Mouse (Mus musculus): ENCODE measurements around the gene Plb1. TPM values are rescaled to one million over a fixed set of nuclear protein-coding genes. Genes with fewer than 3 reads are reported as not detected.

Plb1 gene
- polyA plus RNA-seq, 1 experiment from 2014 or later: not detected

DNA sequence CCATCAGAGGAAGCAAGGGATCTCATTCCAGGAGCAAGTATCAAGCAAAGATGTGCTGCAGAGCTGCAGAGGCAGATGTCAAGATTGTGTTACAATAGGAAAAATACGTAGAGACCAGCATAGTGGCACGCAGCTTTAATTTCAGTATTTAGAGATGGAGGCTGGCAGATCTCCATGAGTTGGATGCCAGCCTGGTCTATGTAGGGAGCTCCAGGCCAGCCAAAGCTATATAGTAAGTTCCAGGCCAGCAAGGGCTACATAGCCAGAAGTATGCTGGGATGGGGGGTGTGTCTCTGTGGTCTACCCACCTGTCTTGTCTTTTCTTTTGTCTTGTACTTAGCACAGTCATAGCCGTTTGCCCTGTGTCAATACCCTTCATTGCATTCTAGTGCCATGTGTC is 28.7 kb downstream of the Plb1 start:
- no peak overlapping the region for H3K9ac ChIP-seq (replicated peaks)
- no peak for ATAC-seq (ENCODE audit: low FRiP score)
- no peaks in the 10 kb centered on the region for H3K36me3 ChIP-seq
- no peaks in the 10 kb centered on the region for H3K4me1 ChIP-seq
- 81% methylated on average over 3 of the region's 3 CpGs for WGBS
- no peaks in the 10 kb centered on the region for H3K27me3 ChIP-seq (replicated peaks)
- H3K4me2 ChIP-seq: no peak overlapping the region
- no peak overlapping the region for H3K27ac ChIP-seq (replicated peaks)
- no peaks in the 10 kb centered on the region for H3K9me3 ChIP-seq (replicated peaks)
- H3K4me3 ChIP-seq (replicated peaks): no peak overlapping the region

DNA sequence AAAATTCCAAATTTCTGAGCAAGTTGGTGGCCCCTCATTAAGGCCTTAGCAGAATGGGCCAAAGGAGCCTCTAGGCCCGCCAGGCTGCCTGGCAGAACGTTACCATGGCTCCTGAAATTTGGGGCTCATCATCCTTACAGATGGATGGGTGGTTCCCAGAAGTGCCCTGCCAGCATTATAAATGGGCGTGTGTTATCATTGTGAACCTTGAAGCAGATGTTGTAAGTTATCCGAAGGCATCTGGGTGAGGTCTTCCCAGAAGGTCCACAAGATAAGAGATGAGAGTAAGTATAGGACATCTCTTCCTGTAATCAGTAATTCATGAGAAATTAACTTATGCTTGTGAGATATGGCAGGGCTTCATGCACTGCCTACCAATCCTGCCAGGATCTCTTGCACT is 30.0 kb downstream of the Plb1 start:
- no peaks in the 10 kb centered on the region for H3K4me1 ChIP-seq
- WGBS: 90% methylated on average over 4 of the region's 4 CpGs
- H3K4me3 ChIP-seq (replicated peaks): no peak overlapping the region
- H3K27me3 ChIP-seq (replicated peaks): no peaks in the 10 kb centered on the region
- H3K27ac ChIP-seq (replicated peaks): no peak overlapping the region
- no peaks in the 10 kb centered on the region for H3K9me3 ChIP-seq (replicated peaks)
- ATAC-seq (ENCODE audit: low FRiP score): no peak
- no peaks in the 10 kb centered on the region for H3K36me3 ChIP-seq
- H3K9ac ChIP-seq (replicated peaks): no peak overlapping the region
- H3K4me2 ChIP-seq: no peak overlapping the region

DNA sequence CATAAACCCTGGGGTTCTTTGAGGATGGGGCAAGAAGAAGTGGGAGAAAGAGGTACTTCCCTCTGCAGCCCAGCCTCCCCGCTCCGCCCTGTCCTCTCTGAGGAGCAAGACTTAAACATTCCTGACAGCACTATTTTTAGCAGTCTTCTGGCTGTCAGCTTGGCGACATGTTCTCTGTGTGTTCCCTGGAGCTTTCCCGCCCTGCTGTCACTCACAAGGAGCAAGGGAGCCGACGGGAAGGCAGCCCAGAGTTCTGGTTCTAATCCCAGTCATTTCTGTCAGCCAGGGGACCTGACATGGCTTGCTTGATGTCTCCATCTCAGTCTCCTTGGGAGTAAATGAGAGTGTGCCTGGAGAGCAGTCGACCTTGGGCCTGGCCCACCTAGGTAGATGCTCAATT is 40.0 kb downstream of the Plb1 start:
- ATAC-seq (ENCODE audit: low FRiP score): no peak
- 75% methylated on average over 7 of the region's 7 CpGs for WGBS
- H3K4me3 ChIP-seq (replicated peaks): no peak overlapping the region
- no peaks in the 10 kb centered on the region for H3K4me1 ChIP-seq
- H3K27ac ChIP-seq (replicated peaks): no peak overlapping the region
- no peak overlapping the region for H3K9ac ChIP-seq (replicated peaks)
- no peaks in the 10 kb centered on the region for H3K9me3 ChIP-seq (replicated peaks)
- no peaks in the 10 kb centered on the region for H3K36me3 ChIP-seq
- H3K27me3 ChIP-seq (replicated peaks): no peaks in the 10 kb centered on the region
- H3K4me2 ChIP-seq: no peak overlapping the region

DNA sequence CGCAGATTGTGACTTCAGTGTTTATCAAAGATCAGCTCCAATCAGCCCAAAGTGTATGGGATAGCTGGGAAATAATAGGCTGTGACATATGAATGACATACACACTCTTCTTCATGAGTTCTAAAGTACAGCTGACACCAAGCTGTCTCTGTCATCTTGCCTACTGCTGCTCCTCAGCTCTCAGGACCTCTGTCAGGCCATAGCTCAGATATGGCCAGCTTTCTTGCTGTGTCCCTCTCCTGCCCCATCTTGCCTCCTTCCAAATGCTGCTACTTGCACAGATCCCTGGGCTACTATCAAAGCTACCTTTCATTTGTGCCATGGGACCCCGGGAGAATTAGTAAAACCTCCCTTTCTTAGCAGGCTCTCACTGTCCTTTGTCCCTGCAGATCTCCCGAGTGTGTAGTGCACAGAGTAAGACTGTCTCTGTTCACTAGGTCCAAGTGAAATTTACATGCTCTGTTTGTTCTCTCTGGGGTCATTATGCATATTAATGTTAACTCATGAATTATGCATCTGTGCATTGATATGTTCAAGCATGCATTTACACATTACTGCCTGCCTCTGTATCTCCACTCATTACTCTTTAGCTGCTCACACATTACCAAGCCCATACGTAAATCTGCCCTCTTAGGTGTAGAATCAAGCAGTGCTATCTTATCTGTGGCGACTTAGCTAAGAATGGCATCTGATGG is 45.6 kb downstream of the Plb1 start:
- no peak overlapping the region for H3K4me2 ChIP-seq
- H3K36me3 ChIP-seq: no peaks in the 10 kb centered on the region
- ATAC-seq (ENCODE audit: low FRiP score): peak; percentile 69
- peaks cover 15% of the 10 kb centered on the region for H3K4me1 ChIP-seq
- H3K4me3 ChIP-seq (replicated peaks): no peak overlapping the region
- H3K27me3 ChIP-seq (replicated peaks): no peaks in the 10 kb centered on the region
- H3K27ac ChIP-seq (replicated peaks): no peak overlapping the region
- H3K9ac ChIP-seq (replicated peaks): no peak overlapping the region
- WGBS: 37% methylated on average over 5 of the region's 5 CpGs
- no peaks in the 10 kb centered on the region for H3K9me3 ChIP-seq (replicated peaks)

DNA sequence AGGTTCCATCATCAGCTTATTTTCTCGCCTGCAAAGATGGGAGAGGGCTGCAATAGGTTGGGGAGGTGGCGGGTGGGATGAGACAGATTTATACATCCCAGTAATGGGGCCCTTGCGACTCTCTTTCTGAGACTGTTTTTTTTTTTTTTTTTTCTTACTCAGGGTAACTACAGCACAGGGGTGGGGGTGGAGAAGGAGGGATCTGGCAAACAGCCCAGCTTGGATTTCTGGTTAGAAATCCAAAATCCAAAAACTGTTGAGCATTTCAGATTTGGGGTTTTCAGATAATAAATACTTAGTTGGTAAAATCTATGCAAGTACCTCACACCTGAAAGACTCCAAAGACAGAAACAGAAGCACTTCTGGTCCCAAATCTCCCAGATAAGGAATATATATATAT is 47.6 kb downstream of the Plb1 start:
- Histone ChIP-seq H3K27ac (replicated peaks) (no peak overlapping the region), H3K27me3 (replicated peaks) (no peaks in the 10 kb centered on the region), H3K4me1 (peaks cover 15% of the 10 kb centered on the region), H3K9ac (replicated peaks) (no peak overlapping the region), H3K9me3 (replicated peaks) (no peaks in the 10 kb centered on the region), H3K4me3 (replicated peaks) (no peak overlapping the region), H3K4me2 (no peak overlapping the region), H3K36me3 (no peaks in the 10 kb centered on the region)
- 16% methylated on average over 3 of the region's 3 CpGs for WGBS
- ATAC-seq (ENCODE audit: low FRiP score): no peak

DNA sequence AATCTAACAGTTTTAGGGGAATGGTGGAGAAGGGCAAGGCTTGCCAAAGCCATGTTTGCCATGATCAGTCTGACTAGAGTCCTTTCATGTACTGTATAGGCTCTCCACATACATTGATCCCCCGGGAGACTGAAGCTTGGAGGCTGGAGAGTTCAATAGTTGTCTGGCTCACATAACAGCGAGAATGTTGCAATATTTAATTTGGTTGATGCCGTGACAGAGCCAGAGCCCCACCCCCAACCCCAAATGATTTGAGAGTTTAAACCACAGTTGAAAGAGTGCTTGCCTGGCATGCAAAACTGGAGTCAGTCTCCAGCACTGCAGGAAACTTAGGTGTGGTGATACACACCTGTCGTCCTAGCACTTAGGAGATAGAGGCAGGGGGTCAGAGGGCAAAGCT is 49.8 kb downstream of the Plb1 start:
- Histone ChIP-seq H3K36me3 (no peaks in the 10 kb centered on the region), H3K27me3 (replicated peaks) (no peaks in the 10 kb centered on the region), H3K9ac (replicated peaks) (no peak overlapping the region), H3K27ac (replicated peaks) (no peak overlapping the region), H3K4me2 (no peak overlapping the region), H3K4me1 (peaks cover 15% of the 10 kb centered on the region), H3K9me3 (replicated peaks) (no peaks in the 10 kb centered on the region), H3K4me3 (replicated peaks) (no peak overlapping the region)
- no peak for ATAC-seq (ENCODE audit: low FRiP score)
- 72% methylated on average over 4 of the region's 4 CpGs for WGBS

DNA sequence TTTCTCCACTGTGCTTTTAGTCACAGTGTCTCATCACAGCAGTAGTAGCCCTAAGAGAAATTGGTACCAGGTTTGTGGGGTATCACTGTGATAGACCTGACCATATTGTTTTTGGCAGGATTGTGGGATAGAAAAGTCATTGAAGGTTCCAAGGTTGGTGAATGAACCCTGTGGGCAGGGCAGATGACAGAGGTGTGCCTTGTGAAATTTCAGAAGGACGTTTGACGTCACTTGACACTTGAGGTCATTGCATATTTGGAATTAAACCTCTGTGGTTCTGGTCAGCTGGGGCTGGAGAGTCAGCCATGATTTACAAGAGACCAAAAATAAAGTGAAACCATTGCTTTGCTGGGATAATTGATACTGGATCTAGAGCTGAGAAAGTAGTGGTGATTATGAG is 50.9 kb downstream of the Plb1 start:
- Histone ChIP-seq H3K9me3 (replicated peaks) (no peaks in the 10 kb centered on the region), H3K4me1 (peaks cover 8% of the 10 kb centered on the region), H3K36me3 (no peaks in the 10 kb centered on the region), H3K9ac (replicated peaks) (no peak overlapping the region), H3K27me3 (replicated peaks) (no peaks in the 10 kb centered on the region), H3K4me3 (replicated peaks) (no peak overlapping the region), H3K27ac (replicated peaks) (no peak overlapping the region), H3K4me2 (no peak overlapping the region)
- 89% methylated on average over 2 of the region's 2 CpGs for WGBS
- no peak for ATAC-seq (ENCODE audit: low FRiP score)

DNA sequence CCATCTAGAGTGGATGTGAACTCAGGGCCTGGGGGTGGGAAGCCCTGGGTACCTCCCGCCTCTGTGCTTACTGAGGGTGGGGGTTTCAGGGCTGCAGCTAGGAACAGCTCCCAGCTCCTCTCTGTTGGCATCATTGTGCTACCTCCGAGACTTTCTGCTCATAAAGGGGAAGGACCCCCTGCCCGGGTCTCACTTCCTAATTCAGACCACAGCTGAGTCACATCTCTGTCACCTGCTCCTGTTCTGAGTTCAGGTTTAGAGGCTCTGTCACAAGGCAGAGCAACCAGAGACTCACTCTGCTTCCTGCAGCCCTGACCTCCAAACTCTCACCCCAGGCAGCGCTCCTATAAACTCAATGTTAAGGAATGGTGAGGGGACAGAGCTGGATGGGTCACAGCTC is 53.8 kb downstream of the Plb1 start:
- ATAC-seq (ENCODE audit: low FRiP score): no peak
- H3K27me3 ChIP-seq (replicated peaks): no peaks in the 10 kb centered on the region
- no peaks in the 10 kb centered on the region for H3K9me3 ChIP-seq (replicated peaks)
- no peaks in the 10 kb centered on the region for H3K4me1 ChIP-seq
- H3K27ac ChIP-seq (replicated peaks): no peak overlapping the region
- WGBS: 67% methylated on average over 4 of the region's 4 CpGs
- no peak overlapping the region for H3K4me2 ChIP-seq
- H3K9ac ChIP-seq (replicated peaks): no peak overlapping the region
- no peaks in the 10 kb centered on the region for H3K36me3 ChIP-seq
- H3K4me3 ChIP-seq (replicated peaks): no peak overlapping the region

DNA sequence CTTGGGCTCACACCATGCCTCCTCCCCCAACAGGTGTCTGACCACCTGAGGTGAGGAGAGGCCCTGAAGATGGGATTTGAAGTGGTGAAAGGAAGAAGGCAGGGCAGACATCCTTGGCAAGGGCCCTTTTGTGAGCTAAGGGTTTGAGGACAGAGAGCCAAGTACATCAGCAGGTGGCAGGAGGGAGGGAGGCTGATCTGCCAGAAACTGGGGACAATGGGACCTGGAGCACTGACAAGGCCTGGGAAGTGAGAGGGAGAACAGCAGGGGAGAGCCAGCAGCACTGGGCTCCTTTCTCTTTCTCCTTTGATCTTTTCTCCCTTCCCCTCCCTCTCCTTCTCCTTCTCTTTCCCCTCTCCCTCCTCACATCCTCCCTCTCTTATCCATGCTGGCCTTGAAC is 55.5 kb downstream of the Plb1 start:
- Histone ChIP-seq H3K9ac (replicated peaks) (no peak overlapping the region), H3K4me3 (replicated peaks) (no peak overlapping the region), H3K9me3 (replicated peaks) (no peaks in the 10 kb centered on the region), H3K4me1 (no peaks in the 10 kb centered on the region), H3K27me3 (replicated peaks) (no peaks in the 10 kb centered on the region), H3K36me3 (no peaks in the 10 kb centered on the region), H3K4me2 (no peak overlapping the region), H3K27ac (replicated peaks) (no peak overlapping the region)
- no peak for ATAC-seq (ENCODE audit: low FRiP score)

DNA sequence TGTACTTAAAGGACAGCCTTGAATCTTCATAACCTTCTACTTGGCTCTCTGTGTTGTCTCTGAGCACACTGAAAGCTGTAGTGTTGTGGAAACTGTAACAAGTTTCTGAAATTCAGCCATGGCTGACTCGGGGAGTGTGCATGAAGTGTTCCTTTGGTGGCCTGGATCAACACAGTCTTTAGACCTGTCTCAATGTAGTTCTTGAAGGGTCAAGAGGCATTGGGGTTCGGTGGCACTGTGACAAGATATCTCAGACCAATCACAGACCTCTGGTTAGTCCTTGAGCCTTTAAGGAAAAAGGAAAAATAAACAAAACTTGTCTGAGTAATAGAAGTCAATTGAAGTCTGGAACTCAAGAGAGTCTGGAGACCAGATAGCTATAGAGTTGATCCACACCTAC is 58.8 kb downstream of the Plb1 start:
- no peak overlapping the region for H3K9ac ChIP-seq (replicated peaks)
- no peaks in the 10 kb centered on the region for H3K27me3 ChIP-seq (replicated peaks)
- no peaks in the 10 kb centered on the region for H3K36me3 ChIP-seq
- H3K27ac ChIP-seq (replicated peaks): no peak overlapping the region
- H3K4me2 ChIP-seq: no peak overlapping the region
- 91% methylated on average over 2 of the region's 2 CpGs for WGBS
- H3K4me3 ChIP-seq (replicated peaks): no peak overlapping the region
- no peaks in the 10 kb centered on the region for H3K4me1 ChIP-seq
- ATAC-seq (ENCODE audit: low FRiP score): no peak
- H3K9me3 ChIP-seq (replicated peaks): no peaks in the 10 kb centered on the region

DNA sequence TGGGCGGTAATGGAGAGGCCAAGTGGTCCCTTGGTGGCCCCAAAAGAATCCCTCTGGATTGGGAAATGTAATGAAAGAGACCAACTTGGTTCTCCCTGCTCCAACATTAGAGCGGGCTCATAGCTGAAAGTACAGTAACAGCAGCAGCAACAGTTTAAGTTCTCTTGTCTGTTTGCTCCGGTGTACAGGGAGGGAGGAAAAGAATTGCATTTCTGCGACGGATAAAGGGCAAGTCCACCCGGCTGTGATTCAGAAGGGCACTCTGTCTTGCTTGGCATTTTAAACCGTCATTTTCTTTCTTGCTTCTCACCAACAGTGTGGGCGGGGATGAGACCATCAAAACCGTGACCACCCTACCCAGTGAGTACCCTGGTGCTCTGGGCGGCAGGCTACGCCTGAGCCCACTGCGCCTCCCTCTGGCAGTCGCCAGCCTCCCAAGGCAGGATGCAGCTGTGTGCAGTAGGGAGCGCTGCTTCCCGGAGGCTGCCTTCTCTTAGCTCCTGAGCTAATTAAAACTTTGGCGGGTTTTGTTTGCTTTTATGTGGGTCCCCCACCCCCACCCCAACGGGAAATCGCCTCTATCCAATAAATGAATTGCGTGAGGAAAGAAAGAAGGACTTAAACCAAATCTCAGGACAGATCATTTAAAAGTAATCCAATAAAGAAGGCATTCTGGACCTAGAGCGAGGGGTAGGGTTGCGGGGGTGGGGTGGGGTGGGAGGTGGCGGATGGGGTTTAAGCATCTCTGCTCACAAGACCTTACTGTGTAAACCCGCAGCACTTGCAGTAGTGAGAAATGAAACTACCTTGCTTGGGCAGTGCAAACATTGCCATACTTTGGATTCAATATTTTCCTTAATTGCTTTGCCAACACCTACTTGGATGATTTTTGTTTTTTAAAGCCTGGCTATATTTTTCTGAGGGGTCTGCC is 70.7 kb downstream of the Plb1 start:
- peak overlapping the region; percentile 24 for H3K4me3 ChIP-seq (replicated peaks)
- peak; percentile 85; the same call in 1 of the 2 replicates for ATAC-seq (ENCODE audit: low FRiP score)
- H3K36me3 ChIP-seq: no peaks in the 10 kb centered on the region
- H3K4me1 ChIP-seq: peaks cover 11% of the 10 kb centered on the region
- no peaks in the 10 kb centered on the region for H3K9me3 ChIP-seq (replicated peaks)
- H3K4me2 ChIP-seq: peak overlapping the region; percentile 60
- no peaks in the 10 kb centered on the region for H3K27me3 ChIP-seq (replicated peaks)
- no peak overlapping the region for H3K9ac ChIP-seq (replicated peaks)
- H3K27ac ChIP-seq (replicated peaks): no peak overlapping the region
- 10% methylated on average over 23 of the region's 23 CpGs for WGBS

DNA sequence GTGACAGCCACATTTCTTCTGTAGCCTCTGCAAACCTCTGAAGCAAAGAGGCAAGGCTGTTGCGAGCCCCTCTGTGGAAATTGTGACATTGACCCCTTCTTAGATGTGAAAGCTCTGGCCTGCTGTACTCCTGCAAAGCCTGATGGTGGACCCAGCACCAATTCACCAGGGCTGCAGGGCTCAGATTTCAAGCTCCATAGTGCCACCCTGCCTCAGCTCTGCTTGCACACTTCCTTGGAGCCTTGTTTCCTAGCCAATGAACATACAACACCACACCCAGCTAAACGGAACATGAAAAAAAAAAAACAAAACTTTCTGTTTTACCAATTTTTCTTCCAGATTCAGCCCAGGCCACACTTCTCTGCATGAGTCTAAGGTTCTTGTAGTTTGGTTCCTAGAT is 74.6 kb downstream of the Plb1 start:
- Histone ChIP-seq H3K4me2 (no peak overlapping the region), H3K4me1 (peaks cover 11% of the 10 kb centered on the region), H3K36me3 (no peaks in the 10 kb centered on the region), H3K4me3 (replicated peaks) (no peak overlapping the region), H3K9ac (replicated peaks) (no peak overlapping the region), H3K27ac (replicated peaks) (no peak overlapping the region), H3K27me3 (replicated peaks) (no peaks in the 10 kb centered on the region), H3K9me3 (replicated peaks) (no peaks in the 10 kb centered on the region)
- no peak for ATAC-seq (ENCODE audit: low FRiP score)
- 65% methylated on average over 2 of the region's 2 CpGs for WGBS
